Mouse (Mus musculus) C2C12 (cell line): ENCODE measurements around the gene Pram1. TPM values are rescaled to one million over a fixed set of nuclear protein-coding genes. Genes with fewer than 3 reads are reported as not detected.

Experiments used
- polyA plus RNA-seq: library from polyadenylated mRNA; unstranded; fragments of >200 nt; fragmentation: generic; extraction: Trizol; gene quantifications from one replicate; pipeline ENCODE4 v1.2.1, GENCODE M21; 2012; ENCODE audit warnings: missing spikeins

The Pram1 gene
- polyA plus RNA-seq, 1 experiment, result not detected

Other genes starting within 250 kb of the Pram1 start
- 2.0 TPM for gene Zfp101, start 243.4 kb upstream of the Pram1 start, polyA plus RNA-seq
- not detected for gene Actl9, start 205.2 kb upstream of the Pram1 start, polyA plus RNA-seq
- gene Adamts10, start 113.9 kb upstream of the Pram1 start, polyA plus RNA-seq, result 6.2 TPM
- gene Myo1f, start 82.3 kb upstream of the Pram1 start, polyA plus RNA-seq, result not detected
- gene Zfp414, start 9.0 kb upstream of the Pram1 start, polyA plus RNA-seq, result 25.1 TPM
- 129 TPM for gene Hnrnpm, start 48.8 kb downstream of the Pram1 start, polyA plus RNA-seq
- 30.9 TPM for gene March2, start 80.6 kb downstream of the Pram1 start, polyA plus RNA-seq
- 97.3 TPM for gene Rab11b, start 122.5 kb downstream of the Pram1 start, polyA plus RNA-seq
- 212 TPM for gene Angptl4, start 143.8 kb downstream of the Pram1 start, polyA plus RNA-seq
- 5.0 TPM for gene Kank3, start 172.5 kb downstream of the Pram1 start, polyA plus RNA-seq
- 8,619 TPM for gene Rps28, start 186.5 kb downstream of the Pram1 start, polyA plus RNA-seq
- 493 TPM for gene Ndufa7, start 186.5 kb downstream of the Pram1 start, polyA plus RNA-seq
- 77.8 TPM for gene Cd320, start 205.0 kb downstream of the Pram1 start, polyA plus RNA-seq
- gene Gm7029, start 235.8 kb downstream of the Pram1 start, polyA plus RNA-seq, result not detected